Mouse (Mus musculus): ENCODE measurements around the gene Prpf39. TPM values are rescaled to one million over a fixed set of nuclear protein-coding genes. Genes with fewer than 3 reads are reported as not detected.

Prpf39 gene
- total and polyA plus RNA-seq, 2 experiments from 2014 or later: 38.3 to 40.7 TPM

GRCm38 (mm10) chr12:65072911-65073610 is 36.9 kb downstream of the Prpf39 start:
- Histone ChIP-seq H3K9ac (replicated peaks; ENCODE audit: low read length, poor library complexity, severe bottlenecking) (peak overlapping the region; percentile 86), H3K4me2 (ENCODE audit: low read depth, low read length, poor library complexity, severe bottlenecking) (peak overlapping the region; percentile 83), H3K27me3 (ENCODE audit: insufficient read depth, low read length) (no peaks in the 10 kb centered on the region), H3K4me1 (ENCODE audit: insufficient read depth, low read length) (peaks cover 12% of the 10 kb centered on the region), H3K36me3 (ENCODE audit: insufficient read depth, low read length) (no peaks in the 10 kb centered on the region), H3K9me3 (ENCODE audit: low read length) (no peaks in the 10 kb centered on the region), H3K4me3 (ENCODE audit: low read depth, low read length) (peak overlapping the region; percentile 68), H3K27ac (ENCODE audit: low read depth, low read length) (peak overlapping the region; percentile 90)
- ATAC-seq (ENCODE audit: low FRiP score) (peak; percentile 71), DNase-seq (ENCODE audit: low spot score) (peak; percentile 1)
- 2% methylated on average over 21 of the region's 21 CpGs for WGBS
- TF ChIP-seq CTCF (IDR thresholded peaks at IDR 0.05): no peak

DNA sequence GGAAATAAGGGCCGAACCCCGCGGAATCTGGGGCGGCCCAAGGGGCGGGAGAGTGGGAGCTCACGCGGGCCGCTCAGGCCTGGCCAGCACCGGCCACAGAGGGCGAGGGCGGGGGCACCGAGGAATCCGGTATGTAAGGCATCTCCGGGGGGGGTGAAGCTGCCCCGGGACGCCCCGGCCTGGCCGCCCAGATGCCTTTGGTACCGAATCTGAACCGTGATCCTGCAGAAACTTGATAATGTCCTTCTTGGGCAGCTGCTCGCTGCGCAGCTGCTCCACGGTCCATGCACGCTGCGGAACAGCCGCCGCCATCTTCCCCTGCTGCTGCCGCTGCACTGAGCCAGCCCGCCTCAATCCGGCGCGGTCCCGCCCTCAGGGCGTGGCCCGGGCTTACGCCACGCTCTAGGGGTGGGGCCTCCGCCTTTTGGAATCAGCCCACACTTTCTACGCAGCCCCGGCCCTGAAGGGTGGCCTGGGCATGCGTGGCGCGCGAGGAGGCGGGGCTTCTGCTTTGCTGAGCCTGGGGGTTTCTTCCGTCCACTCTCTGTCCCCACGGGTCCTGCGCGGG is 37.6 kb downstream of the Prpf39 start, which contains the start of gene Fkbp3:
Fkbp3 (minus strand) TSS at position 397 of the 568 bp plus-strand sequence.
- Histone ChIP-seq H3K9me3 (ENCODE audit: low read length) (no peaks in the 10 kb centered on the region), H3K4me2 (ENCODE audit: low read depth, low read length, poor library complexity, severe bottlenecking) (peak within 1 kb of the TSS; percentile 83), H3K4me3 (ENCODE audit: low read depth, low read length) (peak within 1 kb of the TSS; percentile 68), H3K27ac (ENCODE audit: low read depth, low read length) (peak within 1 kb of the TSS; percentile 90), H3K36me3 (ENCODE audit: insufficient read depth, low read length) (no peaks in the 10 kb centered on the region), H3K27me3 (ENCODE audit: insufficient read depth, low read length) (no peaks in the 10 kb centered on the region), H3K9ac (replicated peaks; ENCODE audit: low read length, poor library complexity, severe bottlenecking) (peak within 1 kb of the TSS; percentile 86), H3K4me1 (ENCODE audit: insufficient read depth, low read length) (peaks cover 12% of the 10 kb centered on the region)
- WGBS: under 1% methylated on average over 49 of the region's 49 CpGs
- TF ChIP-seq CTCF (IDR thresholded peaks at IDR 0.05): no peak
- ATAC-seq (ENCODE audit: low FRiP score): peak; percentile 99
- peak; percentile 98 for DNase-seq (ENCODE audit: low spot score)

- H3K4me3 ChIP-seq (ENCODE audit: low read depth, low read length): peak overlapping the region; percentile 68
- WGBS: 42% methylated on average over 7 of the region's 7 CpGs
- H3K4me1 ChIP-seq (ENCODE audit: insufficient read depth, low read length): peaks cover 12% of the 10 kb centered on the region
- no peaks in the 10 kb centered on the region for H3K27me3 ChIP-seq (ENCODE audit: insufficient read depth, low read length)
- TF ChIP-seq CTCF (IDR thresholded peaks at IDR 0.05): no peak
- ATAC-seq (ENCODE audit: low FRiP score) (no peak), DNase-seq (ENCODE audit: low spot score) (no peak)
- H3K27ac ChIP-seq (ENCODE audit: low read depth, low read length): peak overlapping the region; percentile 38; the same call in 1 of the 2 replicates
- H3K9me3 ChIP-seq (ENCODE audit: low read length): no peaks in the 10 kb centered on the region
- H3K36me3 ChIP-seq (ENCODE audit: insufficient read depth, low read length): no peaks in the 10 kb centered on the region
- no peak overlapping the region; the same call in 1 of the 2 replicates for H3K9ac ChIP-seq (replicated peaks; ENCODE audit: low read length, poor library complexity, severe bottlenecking)
- H3K4me2 ChIP-seq (ENCODE audit: low read depth, low read length, poor library complexity, severe bottlenecking): peak overlapping the region; percentile 83
Measured at GRCm38 (mm10) chr12:65074651-65075050, 38.5 kb downstream of the Prpf39 start.

- Histone ChIP-seq H3K36me3 (ENCODE audit: insufficient read depth, low read length) (no peaks in the 10 kb centered on the region), H3K4me1 (ENCODE audit: insufficient read depth, low read length) (peaks cover 12% of the 10 kb centered on the region), H3K9me3 (ENCODE audit: low read length) (no peaks in the 10 kb centered on the region), H3K4me2 (ENCODE audit: low read depth, low read length, poor library complexity, severe bottlenecking) (peak within 1 kb of the TSS; percentile 83), H3K4me3 (ENCODE audit: low read depth, low read length) (peak within 1 kb of the TSS; percentile 68), H3K27ac (ENCODE audit: low read depth, low read length) (peak within 1 kb of the TSS; percentile 81), H3K27me3 (ENCODE audit: insufficient read depth, low read length) (no peaks in the 10 kb centered on the region), H3K9ac (replicated peaks; ENCODE audit: low read length, poor library complexity, severe bottlenecking) (peak within 1 kb of the TSS; percentile 74)
- peak; percentile 36 for ATAC-seq (ENCODE audit: low FRiP score)
- no peak for TF ChIP-seq CTCF (IDR thresholded peaks at IDR 0.05)
- WGBS: 1% methylated on average over 39 of the region's 39 CpGs
- peak; percentile 96 for DNase-seq (ENCODE audit: low spot score)
Measured at GRCm38 (mm10) chr12:65075085-65075732, 39.1 kb downstream of the Prpf39 start, which contains the start of gene Fancm. Gene Fancm, plus strand, starts transcription at chr12:65075603.

DNA sequence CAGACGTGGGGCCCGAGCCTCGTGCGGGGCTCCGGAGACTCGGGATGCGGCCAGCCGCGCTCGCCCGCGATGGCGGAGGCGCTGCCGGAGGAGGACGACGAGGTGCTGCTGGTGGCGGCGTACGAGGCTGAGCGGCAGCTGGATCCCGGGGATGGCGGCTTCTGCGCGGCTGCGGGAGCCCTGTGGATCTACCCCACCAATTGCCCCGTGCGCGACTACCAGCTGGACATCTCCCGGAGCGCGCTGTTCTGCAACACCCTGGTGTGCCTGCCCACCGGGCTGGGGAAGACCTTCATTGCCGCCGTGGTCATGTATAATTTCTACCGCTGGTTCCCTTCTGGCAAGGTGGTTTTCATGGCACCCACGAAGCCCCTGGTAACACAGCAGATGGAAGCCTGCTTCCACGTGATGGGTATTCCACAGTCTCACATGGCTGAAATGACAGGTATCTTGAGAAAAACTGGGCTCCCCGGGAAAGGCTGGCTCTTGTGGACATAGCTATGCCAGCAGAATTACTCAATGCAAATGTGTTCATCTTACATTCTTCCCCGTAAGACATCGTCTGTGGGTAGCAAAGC is 39.7 kb downstream of the Prpf39 start:
- Histone ChIP-seq H3K36me3 (ENCODE audit: insufficient read depth, low read length) (no peaks in the 10 kb centered on the region), H3K27me3 (ENCODE audit: insufficient read depth, low read length) (no peaks in the 10 kb centered on the region), H3K4me1 (ENCODE audit: insufficient read depth, low read length) (peaks cover 12% of the 10 kb centered on the region), H3K4me3 (ENCODE audit: low read depth, low read length) (peak overlapping the region; percentile 68), H3K9me3 (ENCODE audit: low read length) (no peaks in the 10 kb centered on the region), H3K9ac (replicated peaks; ENCODE audit: low read length, poor library complexity, severe bottlenecking) (peak overlapping the region; percentile 74), H3K27ac (ENCODE audit: low read depth, low read length) (peak overlapping the region; percentile 81), H3K4me2 (ENCODE audit: low read depth, low read length, poor library complexity, severe bottlenecking) (peak overlapping the region; percentile 83)
- TF ChIP-seq CTCF (IDR thresholded peaks at IDR 0.05): no peak
- WGBS: under 1% methylated on average over 37 of the region's 41 CpGs
- ATAC-seq (ENCODE audit: low FRiP score): no peak; the same call in 1 of the 2 replicates
- peak; percentile 11 for DNase-seq (ENCODE audit: low spot score)
